Mouse (Mus musculus) CH12F3 (cell line): Measurements from ENCODE around the gene Lrfn4.
"Not testable (repeated sequence)": the region's sequence is repeated elsewhere in the genome, so short reads cannot be mapped to it uniquely, and the experiment has no call there.

Source experiments
- in situ Hi-C: fragments of 300-500 bp; cut with MboI; formaldehyde crosslinking; loops from 2 replicates; pipeline ENCODE4 v1.14.3; 2020; ENCODE audit warnings: low sequenced_read_pairs

The Lrfn4 gene

DNA sequence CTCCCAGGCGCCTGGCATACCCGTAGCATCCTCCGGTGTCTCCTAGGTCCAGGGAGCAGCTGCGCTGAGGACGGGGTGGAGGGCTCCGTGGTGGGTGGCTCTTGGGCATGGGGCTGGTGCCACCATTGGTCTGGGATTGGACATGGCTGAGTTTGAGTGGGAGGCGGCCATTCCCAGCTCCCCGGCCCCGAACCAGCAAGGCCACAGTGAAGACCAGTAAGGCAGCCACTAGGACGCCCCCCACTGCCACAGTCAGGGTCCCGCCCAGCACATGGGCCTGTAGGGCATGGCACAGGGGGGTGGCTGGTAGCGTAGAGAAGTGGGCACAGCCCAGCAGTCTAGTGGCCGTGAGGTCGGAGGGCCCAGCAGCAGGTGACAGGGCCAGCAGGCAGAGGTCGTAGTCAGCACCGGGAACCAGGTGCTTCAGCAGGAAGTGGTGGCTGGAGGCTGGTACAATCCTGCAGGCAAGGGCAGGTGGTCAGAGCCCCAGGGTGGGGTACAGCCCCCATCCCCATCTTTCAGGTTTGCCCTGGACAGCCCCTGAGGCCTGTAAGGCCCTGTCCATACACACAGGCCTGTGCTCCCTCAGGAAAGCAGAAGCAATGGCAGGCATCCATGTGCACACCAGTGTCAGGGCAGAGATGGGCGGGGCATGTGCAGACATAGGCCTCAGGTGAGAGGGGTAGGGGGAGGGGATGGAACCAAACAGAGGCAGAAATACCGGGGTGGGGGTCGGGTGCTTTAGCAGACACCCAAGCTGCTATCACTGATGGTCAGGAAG lies 3.1 kb downstream of the Lrfn4 start:
- in situ Hi-C loops = no loop called here

DNA sequence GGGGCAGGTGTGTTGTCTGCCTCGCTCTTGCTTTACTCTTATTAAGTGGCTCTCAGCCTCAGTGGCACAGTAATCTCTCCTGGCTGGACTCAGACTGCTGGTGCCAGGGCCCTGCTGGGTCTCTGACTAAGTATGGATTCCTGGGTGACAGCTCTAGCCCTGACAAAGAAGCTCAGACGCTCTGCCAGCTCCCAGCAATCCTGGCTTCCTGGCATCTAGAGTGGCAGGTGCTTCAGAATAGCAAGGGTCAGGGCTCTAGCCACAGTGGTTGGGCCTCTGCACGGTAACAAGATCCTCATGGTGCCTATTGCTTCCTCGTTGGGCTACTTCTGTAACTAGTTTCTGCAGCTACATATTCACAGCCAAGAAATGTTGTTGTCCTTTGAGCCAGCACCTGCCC lies 5.4 kb downstream of the Lrfn4 start:
- in situ Hi-C loops = no loop called here

DNA sequence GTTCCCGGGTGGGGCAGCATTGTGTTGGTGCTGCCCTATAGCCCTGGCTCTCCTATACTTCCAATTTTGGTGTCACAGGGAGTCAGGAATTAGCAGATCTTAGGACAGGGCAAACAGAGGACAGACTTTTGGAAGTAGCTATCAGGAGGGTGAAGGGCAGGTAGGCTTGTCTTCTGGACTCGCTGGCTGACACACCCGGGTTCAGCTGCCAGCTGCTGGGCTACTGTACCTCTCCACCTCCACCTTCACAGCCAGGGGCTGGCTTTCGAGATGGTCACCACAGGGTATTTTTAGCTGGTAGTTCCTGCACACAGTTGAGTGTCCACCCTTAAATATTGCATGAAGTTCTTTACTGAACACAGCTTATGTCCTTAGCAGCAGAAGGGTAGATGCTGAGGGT lies 7.0 kb downstream of the Lrfn4 start:
- in situ Hi-C loops = no loop called here

GRCm38 (mm10) chr19:4607406-4607805 lies 8.1 kb downstream of the Lrfn4 start:
- in situ Hi-C loops = no loop called here

DNA sequence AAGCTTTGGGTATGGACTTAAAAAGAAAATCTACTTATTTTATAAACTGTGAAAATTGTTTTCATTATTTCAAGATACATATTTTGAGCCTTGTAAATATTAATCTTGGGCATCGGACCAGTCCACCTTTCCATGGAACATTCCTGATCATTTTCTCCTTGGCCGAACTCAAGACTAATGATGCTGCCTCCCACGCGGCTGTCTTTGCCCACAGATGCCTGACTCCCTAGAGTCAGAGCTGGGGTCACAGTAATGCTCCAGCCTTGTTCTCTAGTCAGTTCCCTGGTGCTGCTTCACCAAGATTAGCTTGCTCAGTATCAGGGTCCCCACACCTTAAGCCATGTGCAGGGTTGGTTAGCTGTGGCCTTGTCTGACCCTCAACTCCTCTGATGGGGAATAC lies 9.8 kb downstream of the Lrfn4 start:
- in situ Hi-C loops = no loop called here

DNA sequence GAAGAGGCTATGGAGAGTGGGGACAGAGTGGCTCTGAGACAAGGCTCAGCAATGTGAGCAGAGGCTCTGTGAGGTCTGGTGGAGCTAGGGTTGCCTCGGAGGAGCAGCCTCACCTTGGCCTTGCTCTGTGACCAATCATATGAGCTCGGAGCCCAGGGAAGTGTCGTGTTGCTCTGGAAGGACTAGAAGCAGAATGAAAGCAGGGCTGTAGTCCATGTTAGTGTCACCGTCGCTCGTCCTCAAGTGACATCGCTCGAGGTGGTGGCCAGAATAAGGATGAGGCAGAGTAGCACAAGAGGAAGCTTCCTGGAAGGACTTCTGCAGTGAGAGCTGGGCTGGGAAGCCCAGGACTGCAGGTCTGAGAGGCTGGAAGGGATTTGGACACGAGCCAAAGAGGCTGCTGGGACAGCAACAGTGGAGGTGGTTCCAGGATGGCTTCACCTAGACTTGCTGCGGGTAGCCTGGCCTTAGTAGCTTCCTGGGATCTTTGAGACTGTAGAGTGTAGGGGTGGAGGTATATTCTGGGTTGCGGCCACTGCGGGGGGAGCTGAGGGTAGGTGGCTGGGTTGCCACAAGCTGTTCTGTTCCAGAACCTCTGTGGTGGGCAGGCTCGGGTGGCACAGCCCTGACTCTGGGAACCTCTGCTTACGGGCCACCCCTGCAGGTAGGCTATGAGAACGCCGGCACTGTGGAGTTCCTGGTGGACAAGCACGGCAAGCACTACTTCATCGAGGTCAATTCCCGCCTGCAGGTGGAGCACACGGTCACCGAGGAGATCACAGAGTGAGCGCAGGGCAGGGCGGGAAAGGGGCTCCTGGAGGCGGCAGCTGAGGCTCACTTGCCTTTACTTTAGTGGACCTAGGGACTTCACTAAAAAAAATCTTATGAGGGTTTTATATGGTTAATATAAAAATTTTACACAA lies 11.4 kb downstream of the Lrfn4 start:
- in situ Hi-C loops = no loop called here

DNA sequence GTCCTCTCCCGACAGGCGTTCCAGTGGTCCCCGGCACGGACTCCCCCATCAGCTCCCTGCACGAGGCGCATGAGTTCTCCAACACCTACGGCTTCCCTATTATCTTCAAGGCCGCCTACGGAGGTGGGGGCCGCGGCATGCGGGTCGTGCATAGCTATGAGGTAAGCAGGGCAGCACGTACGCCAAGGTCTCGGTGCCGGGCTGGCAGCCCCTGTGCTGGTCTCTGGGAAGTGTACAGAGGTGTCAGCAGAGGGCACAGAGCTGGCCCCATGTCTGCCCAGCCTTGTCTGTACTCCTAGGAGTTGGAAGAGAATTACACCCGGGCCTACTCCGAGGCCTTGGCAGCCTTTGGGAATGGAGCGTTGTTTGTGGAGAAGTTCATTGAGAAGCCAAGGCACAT lies 13.0 kb downstream of the Lrfn4 start:
- in situ Hi-C loops = no loop called here

- in situ Hi-C loops = no loop called here
Measured at GRCm38 (mm10) chr19:4596071-4596470, 19.4 kb downstream of the Lrfn4 start.

- in situ Hi-C loops = no loop called here
Measured at GRCm38 (mm10) chr19:4593792-4594522, 21.5 kb downstream of the Lrfn4 start.

DNA sequence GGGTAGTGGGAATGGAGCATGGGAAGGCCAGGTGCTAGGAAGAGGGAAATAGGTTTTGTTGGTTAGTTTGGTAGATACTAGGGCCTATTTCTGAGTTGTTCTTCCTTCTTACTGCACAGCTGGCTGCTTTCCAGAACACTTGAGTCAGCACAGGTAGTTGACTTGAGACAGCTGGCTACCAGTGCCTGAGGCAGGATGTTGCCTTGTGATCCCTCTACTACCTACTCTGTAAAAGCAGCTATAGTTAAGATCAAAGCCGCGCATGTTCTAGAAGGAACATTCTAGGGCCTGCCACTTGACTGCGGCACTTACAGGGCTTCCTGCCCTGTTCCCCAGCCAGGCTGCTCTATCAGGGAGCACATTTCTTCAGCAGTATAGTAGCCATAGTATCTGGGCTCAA lies 25.4 kb downstream of the Lrfn4 start:
- in situ Hi-C loops = no loop called here

DNA sequence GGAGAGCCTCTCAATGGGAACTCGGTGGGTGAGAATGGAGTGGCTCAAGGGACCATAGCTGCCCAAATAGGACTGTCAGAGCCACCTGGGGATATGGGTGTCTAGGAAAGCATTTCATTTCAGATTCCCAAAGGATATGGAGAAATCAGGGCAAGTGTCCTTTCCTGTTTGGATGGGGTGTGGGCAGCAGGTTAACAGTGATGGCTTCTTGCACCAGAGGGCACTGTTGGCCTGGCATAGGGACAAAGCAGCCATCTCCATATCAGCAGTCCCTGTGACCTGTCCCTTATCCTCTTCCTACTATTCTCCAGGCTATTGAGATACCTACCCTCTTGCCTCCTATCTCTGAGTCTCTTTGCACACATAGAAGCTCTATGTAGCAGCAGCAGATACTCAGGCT lies 26.4 kb downstream of the Lrfn4 start:
- in situ Hi-C loops = no loop called here

- in situ Hi-C loops = no loop called here
Measured at GRCm38 (mm10) chr19:4588430-4588829, 27.0 kb downstream of the Lrfn4 start.

DNA sequence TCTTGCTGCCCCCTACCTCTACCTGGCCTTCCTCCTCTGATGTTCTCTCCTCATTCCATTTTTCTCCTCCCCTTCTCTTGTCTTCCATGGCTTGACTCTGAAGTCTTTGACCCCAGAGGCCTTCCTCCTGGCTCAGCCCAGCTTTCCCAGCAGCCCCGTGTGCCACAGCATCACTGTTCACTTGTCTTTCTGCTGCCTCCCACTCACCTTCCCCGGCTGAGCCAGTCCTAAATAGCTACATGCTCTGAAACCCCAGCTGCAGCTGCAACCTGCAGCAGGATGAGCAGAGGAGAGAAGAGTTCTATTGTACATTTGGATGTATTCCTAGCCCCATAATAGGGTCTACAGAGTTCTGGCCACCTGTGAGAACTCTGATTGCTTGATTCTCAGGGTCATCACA lies 28.0 kb downstream of the Lrfn4 start:
- in situ Hi-C loops = no loop called here

DNA sequence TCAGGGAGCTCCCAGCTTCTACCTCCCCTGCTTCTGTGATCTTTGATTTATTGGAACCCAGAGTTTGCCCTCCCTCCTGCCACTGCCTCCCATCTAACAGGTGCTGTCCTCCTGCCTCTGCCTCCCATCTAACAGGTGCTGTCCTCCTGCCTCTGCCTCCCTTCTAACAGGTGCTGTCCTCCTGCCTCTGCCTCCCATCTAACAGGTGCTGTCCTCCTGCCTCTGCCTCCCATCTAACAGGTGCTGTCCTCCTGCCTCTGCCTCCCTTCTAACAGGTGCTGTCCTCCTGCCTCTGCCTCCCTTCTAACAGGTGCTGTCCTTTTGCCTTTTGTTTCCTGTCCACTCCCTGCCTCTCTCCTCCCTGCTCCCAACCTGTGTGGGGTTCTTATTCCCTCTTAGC lies 28.7 kb downstream of the Lrfn4 start:
- in situ Hi-C loops = not testable (repeated sequence)

DNA sequence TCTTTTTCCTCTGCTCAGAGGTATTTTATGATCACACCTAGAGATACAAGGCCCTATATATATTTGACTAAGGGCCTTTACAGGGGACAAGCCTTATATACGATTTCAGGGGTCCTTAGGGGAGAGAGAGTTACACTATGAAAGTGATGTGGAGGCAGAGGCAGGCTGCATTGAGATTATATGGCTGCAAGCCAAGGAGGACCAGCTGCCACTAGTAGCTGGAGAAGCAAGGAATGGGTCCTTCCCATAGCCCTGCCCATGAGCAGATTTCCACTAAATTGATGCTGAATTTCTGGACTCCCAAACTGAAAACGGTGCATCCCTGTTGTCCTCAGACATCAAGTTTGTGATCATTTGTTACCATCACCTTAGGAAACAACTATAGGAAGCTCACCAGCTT lies 31.6 kb downstream of the Lrfn4 start:
- in situ Hi-C loops = no loop called here

DNA sequence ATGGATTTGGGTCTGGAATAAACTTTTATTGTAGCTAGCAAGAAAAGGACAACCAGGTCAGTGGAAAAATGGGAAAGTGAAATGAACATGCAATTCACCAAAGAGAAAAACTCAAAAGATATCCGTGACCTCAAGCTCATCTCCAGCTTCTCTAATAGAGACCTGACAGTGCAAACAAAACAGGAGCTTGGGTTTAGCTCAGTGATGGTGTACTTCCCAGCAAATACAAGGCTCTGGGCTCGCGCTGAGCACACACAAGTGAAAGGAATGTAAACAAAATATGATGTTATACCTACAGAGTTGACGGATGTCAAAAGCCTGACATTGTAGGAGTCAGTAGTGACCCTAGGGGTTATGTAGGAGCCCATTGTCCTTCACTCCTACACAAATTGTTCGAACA lies 36.2 kb downstream of the Lrfn4 start:
- in situ Hi-C loops = no loop called here

- in situ Hi-C loops = no loop called here
Measured at GRCm38 (mm10) chr19:4578799-4579198, 36.7 kb downstream of the Lrfn4 start.

DNA sequence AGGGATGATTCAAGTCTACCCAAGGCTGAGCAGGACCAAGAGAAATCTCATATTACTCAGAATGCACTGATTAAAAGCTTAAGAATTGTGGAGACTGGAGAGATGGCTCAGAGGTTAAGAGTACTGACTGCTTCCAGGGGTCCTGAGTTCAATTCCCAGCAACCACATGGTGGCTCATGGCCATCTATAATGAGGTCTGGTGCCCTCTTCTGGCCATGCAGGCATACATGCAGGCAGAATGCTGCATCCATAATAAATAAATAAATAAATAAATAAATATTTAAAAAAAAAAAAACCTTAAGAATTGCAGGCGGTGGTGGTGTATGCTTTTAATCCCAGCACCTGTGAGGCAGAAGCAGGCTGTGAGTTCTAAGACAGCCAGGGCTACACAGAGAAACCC lies 42.2 kb downstream of the Lrfn4 start:
- in situ Hi-C loops = no loop called here

DNA sequence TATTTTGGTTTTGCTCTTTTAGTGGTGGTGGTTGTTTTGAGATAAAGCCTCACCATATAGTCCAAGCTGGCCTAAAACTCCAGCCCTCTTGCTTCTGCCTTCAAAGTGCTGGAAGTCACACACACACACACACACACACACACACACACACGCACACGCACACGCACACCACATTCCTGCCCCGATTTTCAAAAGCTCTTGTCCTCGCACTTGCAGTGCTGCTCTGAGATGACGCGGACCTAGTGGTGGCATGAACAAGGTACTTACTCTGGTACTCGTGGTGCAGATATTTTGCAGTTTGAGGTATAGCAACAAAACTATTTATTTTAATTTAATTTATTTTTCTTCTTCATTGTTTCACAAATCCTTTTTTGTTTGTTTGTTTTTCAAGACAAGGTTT lies 43.0 kb downstream of the Lrfn4 start:
- in situ Hi-C loops = no loop called here

- in situ Hi-C loops = no loop called here
Measured at GRCm38 (mm10) chr19:4572061-4572460, 43.4 kb downstream of the Lrfn4 start.

- in situ Hi-C loops = no loop called here
Measured at GRCm38 (mm10) chr19:4571658-4572057, 43.8 kb downstream of the Lrfn4 start.
